Mouse (Mus musculus): ENCODE results near the gene Atp2a3. TPM values are rescaled to one million over a fixed set of nuclear protein-coding genes. Genes with fewer than 3 reads are reported as not detected.

The Atp2a3 gene
- polyA plus RNA-seq, 1 experiment from 2014 or later: 2.6 TPM

DNA sequence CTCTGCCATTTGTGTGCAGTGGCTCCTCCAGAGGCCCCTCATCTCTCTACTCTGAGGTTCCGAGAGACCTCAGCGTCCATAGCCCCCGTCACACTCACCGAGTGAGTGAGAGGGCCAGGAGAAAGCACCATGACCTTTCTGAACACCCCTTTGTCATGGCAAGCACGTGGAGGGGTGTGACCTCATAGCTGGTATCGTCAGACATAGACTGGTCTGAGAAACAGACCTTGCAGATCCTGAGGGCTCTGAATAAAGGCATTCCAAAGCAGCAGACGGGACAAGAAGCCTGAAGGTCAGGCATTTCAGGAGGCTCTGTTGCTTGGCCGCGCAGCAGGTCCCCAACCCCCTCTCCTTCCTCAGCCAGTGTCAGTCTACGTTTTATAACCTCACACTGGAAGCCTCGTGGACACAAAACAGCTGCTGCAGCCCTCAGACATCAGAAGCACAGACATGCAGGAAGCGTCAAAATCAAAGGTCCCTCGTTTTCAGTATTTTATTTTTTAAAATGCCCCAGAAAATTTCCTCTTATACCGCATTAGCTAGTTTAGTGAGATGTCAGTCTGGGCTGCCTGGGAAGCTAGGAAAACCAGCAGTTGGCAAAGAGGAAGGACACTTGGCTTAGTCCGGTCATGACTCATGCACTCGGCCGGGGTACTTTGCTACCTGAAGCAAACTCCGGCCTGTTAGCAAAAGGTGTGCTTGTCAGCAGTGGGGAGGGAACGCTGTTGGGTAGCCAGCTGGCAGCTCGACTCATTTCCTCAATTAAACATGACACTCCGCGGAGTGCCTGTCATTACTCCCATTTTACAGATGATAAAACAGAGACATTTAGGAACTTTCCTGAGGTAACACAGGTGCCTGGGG lies 9.6 kb upstream of the Atp2a3 start:
- WGBS: 56% methylated on average over 22 of the region's 22 CpGs
- Histone ChIP-seq H3K4me1 (ENCODE audit: control insufficient read depth in 2 of 2, insufficient read depth in 2 of 2, low read length in 2 of 2) (peaks cover 34 to 38% of the 10 kb centered on the region in 2 experiments), H3K36me3 (ENCODE audit: control insufficient read depth, insufficient read depth, low read length) (no peaks in the 10 kb centered on the region), H3K4me3 (ENCODE audit: control insufficient read depth in 1 of 2, insufficient read depth in 1 of 2, low read depth in 1 of 2, low read length in 2 of 2) (no peak overlapping the region), H3K4me2 (ENCODE audit: low read length) (no peak overlapping the region), H3K9ac (ENCODE audit: low read length) (no peak overlapping the region), H3K27ac (replicated peaks in 1 of 2; ENCODE audit: control insufficient read depth in 1 of 2, insufficient read depth in 1 of 2, low read depth in 2 of 2, low read length in 2 of 2) (peak overlapping the region; percentile 14 to 76; a peak in 2 of 4 replicates), H3K27me3 (ENCODE audit: control insufficient read depth, insufficient read depth, low read length) (no peaks in the 10 kb centered on the region), H3K9me3 (ENCODE audit: control insufficient read depth, low read length) (peaks cover 7% of the 10 kb centered on the region; the same call in 1 of the 2 replicates)
- ATAC-seq (ENCODE audit: insufficient number of reproducible peaks, insufficient read depth, low FRiP score, low read depth): no peak

DNA sequence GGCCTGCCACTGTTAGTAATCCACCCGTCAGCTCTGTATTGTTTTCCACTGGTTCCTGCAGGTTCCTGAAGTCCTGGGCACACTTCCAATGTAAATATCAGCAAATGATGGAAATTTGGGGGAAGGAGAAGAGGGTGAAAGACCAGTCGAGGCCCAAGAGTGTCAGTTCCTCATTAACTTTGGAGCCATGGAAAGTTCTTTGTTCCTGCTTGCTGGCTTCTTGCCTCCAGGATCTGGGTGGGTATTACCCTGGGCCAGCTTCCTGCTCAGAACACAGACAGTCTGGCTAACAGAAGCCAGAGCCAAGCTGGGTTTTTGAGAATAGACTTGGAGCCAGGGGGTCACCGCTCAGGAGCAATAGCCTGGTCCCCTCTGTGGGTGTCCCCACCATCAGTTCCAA lies 8.7 kb upstream of the Atp2a3 start:
- no peak overlapping the region for H3K9ac ChIP-seq (ENCODE audit: low read length)
- H3K4me1 ChIP-seq (ENCODE audit: control insufficient read depth in 2 of 2, insufficient read depth in 2 of 2, low read length in 2 of 2): peaks cover 27 to 34% of the 10 kb centered on the region in 2 experiments
- H3K9me3 ChIP-seq (ENCODE audit: control insufficient read depth, low read length): peaks cover 7% of the 10 kb centered on the region; the same call in 1 of the 2 replicates
- peak; percentile 13; the same call in 1 of the 2 replicates for ATAC-seq (ENCODE audit: insufficient number of reproducible peaks, insufficient read depth, low FRiP score, low read depth)
- H3K27ac ChIP-seq (replicated peaks in 1 of 2; ENCODE audit: control insufficient read depth in 1 of 2, insufficient read depth in 1 of 2, low read depth in 2 of 2, low read length in 2 of 2): peak overlapping the region; percentile 62 to 76
- H3K27me3 ChIP-seq (ENCODE audit: control insufficient read depth, insufficient read depth, low read length): no peaks in the 10 kb centered on the region
- no peak overlapping the region for H3K4me2 ChIP-seq (ENCODE audit: low read length)
- 57% methylated on average over 3 of the region's 3 CpGs for WGBS
- no peaks in the 10 kb centered on the region for H3K36me3 ChIP-seq (ENCODE audit: control insufficient read depth, insufficient read depth, low read length)
- no peak overlapping the region for H3K4me3 ChIP-seq (ENCODE audit: control insufficient read depth in 1 of 2, insufficient read depth in 1 of 2, low read depth in 1 of 2, low read length in 2 of 2)

DNA sequence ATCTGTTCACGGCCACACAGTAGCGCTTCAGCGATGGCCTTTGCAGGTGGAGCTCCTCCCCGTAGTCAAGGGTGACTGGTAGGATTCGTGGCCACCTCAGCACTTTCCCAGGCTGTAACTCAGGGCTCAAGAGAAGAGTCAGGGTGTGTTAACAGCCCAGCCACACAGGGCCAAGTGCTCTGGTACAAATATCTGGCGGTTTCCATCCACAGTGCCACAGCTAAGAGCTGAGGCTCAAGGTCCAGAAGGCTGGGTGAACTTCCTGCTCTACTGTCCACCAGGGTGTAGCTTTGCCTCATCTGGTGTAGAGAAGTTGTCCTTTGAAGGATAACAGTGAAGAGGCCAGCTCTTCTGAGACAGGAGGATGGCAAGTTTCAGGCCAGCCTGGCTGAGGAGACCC lies 8.3 kb upstream of the Atp2a3 start:
- no peaks in the 10 kb centered on the region for H3K36me3 ChIP-seq (ENCODE audit: control insufficient read depth, insufficient read depth, low read length)
- no peaks in the 10 kb centered on the region for H3K27me3 ChIP-seq (ENCODE audit: control insufficient read depth, insufficient read depth, low read length)
- H3K4me2 ChIP-seq (ENCODE audit: low read length): no peak overlapping the region
- 86% methylated on average over 6 of the region's 6 CpGs for WGBS
- H3K4me1 ChIP-seq (ENCODE audit: control insufficient read depth in 2 of 2, insufficient read depth in 2 of 2, low read length in 2 of 2): peaks cover 27 to 39% of the 10 kb centered on the region in 2 experiments
- peaks cover 7% of the 10 kb centered on the region; the same call in 1 of the 2 replicates for H3K9me3 ChIP-seq (ENCODE audit: control insufficient read depth, low read length)
- no peak overlapping the region for H3K4me3 ChIP-seq (ENCODE audit: control insufficient read depth in 1 of 2, insufficient read depth in 1 of 2, low read depth in 1 of 2, low read length in 2 of 2)
- peak overlapping the region; percentile 62 to 76 for H3K27ac ChIP-seq (replicated peaks in 1 of 2; ENCODE audit: control insufficient read depth in 1 of 2, insufficient read depth in 1 of 2, low read depth in 2 of 2, low read length in 2 of 2)
- H3K9ac ChIP-seq (ENCODE audit: low read length): no peak overlapping the region
- no peak for ATAC-seq (ENCODE audit: insufficient number of reproducible peaks, insufficient read depth, low FRiP score, low read depth)

DNA sequence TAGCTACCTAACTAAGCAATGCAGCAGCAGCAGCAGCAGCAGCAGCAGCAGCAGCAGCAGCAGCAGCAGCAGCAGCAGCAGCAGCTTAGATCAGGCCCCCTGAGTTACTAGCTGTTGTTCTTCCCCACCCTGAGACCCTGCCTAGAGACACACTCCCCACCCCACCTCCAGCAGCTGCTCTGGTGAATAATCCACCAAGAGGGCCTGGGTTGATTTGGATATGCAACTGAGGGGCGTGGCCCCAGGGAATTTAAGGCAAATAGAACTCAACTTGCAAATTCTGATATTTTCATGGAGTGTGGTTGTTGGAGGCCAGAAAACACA lies 7.9 kb upstream of the Atp2a3 start:
- WGBS: 86% methylated on average over 1 of the region's 1 CpGs
- no peak for ATAC-seq (ENCODE audit: insufficient number of reproducible peaks, insufficient read depth, low FRiP score, low read depth)
- peaks cover 7% of the 10 kb centered on the region; the same call in 1 of the 2 replicates for H3K9me3 ChIP-seq (ENCODE audit: control insufficient read depth, low read length)

DNA sequence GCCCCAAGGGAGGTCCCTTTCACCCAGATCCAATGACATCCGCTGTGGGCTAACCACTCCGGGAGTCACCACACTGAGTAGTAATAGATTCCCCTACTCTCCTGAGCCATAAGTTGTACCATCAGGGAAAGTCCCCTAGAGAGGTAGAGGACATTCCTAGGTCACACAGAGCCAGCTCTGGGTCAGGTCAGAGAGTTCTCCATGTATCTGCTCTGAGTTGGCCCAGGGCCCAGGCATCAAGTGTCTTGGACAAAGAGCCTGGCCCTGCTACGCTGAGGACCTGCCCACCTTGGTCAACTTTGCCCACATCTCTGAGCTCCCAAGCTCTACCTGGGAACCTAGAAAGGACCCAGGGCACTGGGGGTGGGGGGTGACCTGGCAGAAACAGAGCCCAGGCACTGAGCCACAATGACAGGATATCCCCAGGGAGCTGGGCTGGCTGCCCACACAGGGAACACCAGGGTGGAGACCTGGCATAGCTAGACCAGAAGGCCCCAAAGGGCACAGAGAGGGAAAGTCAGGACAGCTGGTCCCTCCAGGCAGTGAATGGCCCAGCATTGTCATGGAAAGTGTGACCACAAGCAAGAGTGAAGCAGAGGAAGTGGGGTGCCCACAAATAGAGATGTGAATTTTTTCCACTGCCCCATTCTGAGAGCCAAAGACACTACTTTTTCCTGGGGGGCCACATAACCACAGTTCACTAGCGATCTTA lies 7.4 kb upstream of the Atp2a3 start:
- H3K36me3 ChIP-seq (ENCODE audit: control insufficient read depth, insufficient read depth, low read length): no peaks in the 10 kb centered on the region
- no peak overlapping the region for H3K9ac ChIP-seq (ENCODE audit: low read length)
- peaks cover 27 to 39% of the 10 kb centered on the region in 2 experiments for H3K4me1 ChIP-seq (ENCODE audit: control insufficient read depth in 2 of 2, insufficient read depth in 2 of 2, low read length in 2 of 2)
- peak; percentile 28; the same call in 1 of the 2 replicates for ATAC-seq (ENCODE audit: insufficient number of reproducible peaks, insufficient read depth, low FRiP score, low read depth)
- 68% methylated on average over 4 of the region's 4 CpGs for WGBS
- peaks cover 7% of the 10 kb centered on the region; the same call in 1 of the 2 replicates for H3K9me3 ChIP-seq (ENCODE audit: control insufficient read depth, low read length)
- H3K27ac ChIP-seq (replicated peaks in 1 of 2; ENCODE audit: control insufficient read depth in 1 of 2, insufficient read depth in 1 of 2, low read depth in 2 of 2, low read length in 2 of 2): peak overlapping the region; percentile 18 to 76; a peak in 3 of 4 replicates
- no peak overlapping the region for H3K4me2 ChIP-seq (ENCODE audit: low read length)
- no peak overlapping the region for H3K4me3 ChIP-seq (ENCODE audit: control insufficient read depth in 1 of 2, insufficient read depth in 1 of 2, low read depth in 1 of 2, low read length in 2 of 2)
- no peaks in the 10 kb centered on the region for H3K27me3 ChIP-seq (ENCODE audit: control insufficient read depth, insufficient read depth, low read length)

More for the DNA sequence above, 7.9 kb upstream of the Atp2a3 start:
- peaks cover 27 to 39% of the 10 kb centered on the region in 2 experiments for H3K4me1 ChIP-seq (ENCODE audit: control insufficient read depth in 2 of 2, insufficient read depth in 2 of 2, low read length in 2 of 2)
- H3K9ac ChIP-seq (ENCODE audit: low read length): no peak overlapping the region
- H3K27me3 ChIP-seq (ENCODE audit: control insufficient read depth, insufficient read depth, low read length): no peaks in the 10 kb centered on the region
- H3K36me3 ChIP-seq (ENCODE audit: control insufficient read depth, insufficient read depth, low read length): no peaks in the 10 kb centered on the region
- H3K4me2 ChIP-seq (ENCODE audit: low read length): no peak overlapping the region
- H3K27ac ChIP-seq (replicated peaks in 1 of 2; ENCODE audit: control insufficient read depth in 1 of 2, insufficient read depth in 1 of 2, low read depth in 2 of 2, low read length in 2 of 2): peak overlapping the region; percentile 62 to 76; a peak in 3 of 4 replicates
- no peak overlapping the region for H3K4me3 ChIP-seq (ENCODE audit: control insufficient read depth in 1 of 2, insufficient read depth in 1 of 2, low read depth in 1 of 2, low read length in 2 of 2)

DNA sequence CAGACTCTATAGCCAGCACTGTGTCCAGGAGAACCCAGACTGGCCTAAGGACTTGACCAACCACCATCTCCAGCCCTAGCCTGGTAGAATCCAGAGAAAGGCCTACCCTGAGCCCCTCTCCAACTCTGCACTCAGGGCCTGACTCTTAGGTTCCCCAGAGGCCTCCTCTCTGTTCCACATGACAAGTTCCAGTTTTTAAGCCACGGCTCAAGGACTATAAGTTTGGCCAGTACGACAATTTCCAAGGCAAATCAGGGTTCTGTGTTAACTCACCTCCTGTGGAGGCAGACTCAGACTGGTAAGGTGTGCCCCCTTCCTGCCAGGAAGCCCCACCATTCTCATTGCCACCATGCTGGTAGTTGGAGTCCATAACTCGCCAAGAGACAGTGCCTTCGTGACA lies 6.8 kb upstream of the Atp2a3 start:
- Histone ChIP-seq H3K9me3 (ENCODE audit: control insufficient read depth, low read length) (peaks cover 7% of the 10 kb centered on the region; the same call in 1 of the 2 replicates), H3K4me1 (ENCODE audit: control insufficient read depth in 2 of 2, insufficient read depth in 2 of 2, low read length in 2 of 2) (peaks cover 27 to 39% of the 10 kb centered on the region in 2 experiments), H3K27me3 (ENCODE audit: control insufficient read depth, insufficient read depth, low read length) (peaks cover 2% of the 10 kb centered on the region; the same call in 1 of the 2 replicates), H3K4me2 (ENCODE audit: low read length) (no peak overlapping the region), H3K36me3 (ENCODE audit: control insufficient read depth, insufficient read depth, low read length) (no peaks in the 10 kb centered on the region), H3K4me3 (ENCODE audit: control insufficient read depth in 1 of 2, insufficient read depth in 1 of 2, low read depth in 1 of 2, low read length in 2 of 2) (no peak overlapping the region), H3K27ac (replicated peaks in 1 of 2; ENCODE audit: control insufficient read depth in 1 of 2, insufficient read depth in 1 of 2, low read depth in 2 of 2, low read length in 2 of 2) (no peak overlapping the region; a peak in 1 of 4 replicates), H3K9ac (ENCODE audit: low read length) (no peak overlapping the region)
- no peak for ATAC-seq (ENCODE audit: insufficient number of reproducible peaks, insufficient read depth, low FRiP score, low read depth)
- WGBS: 94% methylated on average over 4 of the region's 4 CpGs

DNA sequence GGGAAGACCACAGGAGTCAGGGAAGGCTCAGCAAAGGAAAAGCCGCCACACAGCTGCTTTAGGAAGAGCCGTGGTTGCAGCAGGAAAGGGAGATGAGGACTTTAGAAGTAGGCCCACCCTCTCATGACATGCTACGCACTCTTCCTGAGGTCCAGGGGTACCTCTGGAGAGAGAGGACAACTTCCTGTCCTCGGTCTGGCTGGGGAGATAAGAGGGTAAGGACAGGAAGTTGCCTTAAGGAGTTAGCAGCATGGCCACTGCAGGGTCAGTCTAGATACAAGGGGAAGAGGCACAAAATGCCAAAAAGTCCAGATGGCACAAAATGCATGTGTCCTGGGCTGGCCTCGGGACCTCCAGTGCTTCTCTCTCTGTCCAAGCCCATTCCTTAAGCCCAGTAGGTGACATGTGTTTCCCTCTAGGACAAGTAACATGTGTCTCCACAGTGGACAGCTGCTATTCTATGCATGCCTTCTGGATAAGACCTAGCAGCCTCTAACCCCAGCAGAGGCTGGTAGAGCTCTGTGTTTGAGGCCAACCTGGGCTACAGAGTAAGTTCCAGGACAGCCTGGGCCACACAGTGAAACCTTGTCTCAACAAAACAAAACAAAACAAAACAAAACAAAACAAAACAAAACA lies 5.5 kb upstream of the Atp2a3 start:
- peaks cover 27 to 39% of the 10 kb centered on the region in 2 experiments for H3K4me1 ChIP-seq (ENCODE audit: control insufficient read depth in 2 of 2, insufficient read depth in 2 of 2, low read length in 2 of 2)
- 48% methylated on average over 5 of the region's 5 CpGs for WGBS

More for the DNA sequence above, 5.5 kb upstream of the Atp2a3 start:
- Histone ChIP-seq H3K9ac (ENCODE audit: low read length) (no peak overlapping the region), H3K9me3 (ENCODE audit: control insufficient read depth, low read length) (no peaks in the 10 kb centered on the region), H3K4me3 (ENCODE audit: control insufficient read depth in 1 of 2, insufficient read depth in 1 of 2, low read depth in 1 of 2, low read length in 2 of 2) (no peak overlapping the region), H3K27ac (replicated peaks in 1 of 2; ENCODE audit: control insufficient read depth in 1 of 2, insufficient read depth in 1 of 2, low read depth in 2 of 2, low read length in 2 of 2) (0 out of 4 replicates have a peak overlapping the region, but pooled peaks of 1 of the 2 experiments have one; percentile 31), H3K27me3 (ENCODE audit: control insufficient read depth, insufficient read depth, low read length) (peaks cover 13% of the 10 kb centered on the region), H3K4me2 (ENCODE audit: low read length) (no peak overlapping the region), H3K36me3 (ENCODE audit: control insufficient read depth, insufficient read depth, low read length) (no peaks in the 10 kb centered on the region)
- peak; percentile 18; the same call in 1 of the 2 replicates for ATAC-seq (ENCODE audit: insufficient number of reproducible peaks, insufficient read depth, low FRiP score, low read depth)

Measured in heart, embryonic 14.5 days (tissue).